Mouse (Mus musculus): Measurements from ENCODE around the gene Phykpl. TPM values are rescaled to one million over a fixed set of nuclear protein-coding genes. Genes with fewer than 3 reads are reported as not detected.

The Phykpl gene
- polyA plus RNA-seq, 1 experiment from 2014 or later = 11.0 TPM

DNA sequence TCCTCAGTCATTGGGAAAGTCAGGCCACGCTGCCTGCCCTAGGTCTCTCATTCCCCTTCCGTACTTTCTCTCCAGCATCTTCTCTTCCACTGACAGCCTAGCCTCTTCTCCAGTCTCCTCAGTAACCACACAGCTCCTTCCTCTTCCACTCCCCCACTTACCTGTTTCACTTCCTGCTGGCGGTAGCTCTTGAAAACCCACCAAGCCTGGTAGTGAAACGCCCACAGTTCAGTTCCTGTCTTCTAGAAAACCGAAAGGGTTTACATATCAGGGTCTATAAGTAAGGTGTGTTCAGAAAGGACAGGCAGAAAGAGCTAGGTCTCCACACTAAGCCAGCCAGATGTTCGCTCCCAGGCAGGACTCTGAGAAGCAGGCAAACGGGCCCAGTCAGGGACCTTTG lies 7.0 kb upstream of the Phykpl start:
- no peak overlapping the region for H3K4me3 ChIP-seq (ENCODE audit: low read depth, low read length)
- ATAC-seq (ENCODE audit: insufficient read depth, low FRiP score, low TSS enrichment) = no peak
- DNase-seq (ENCODE audit: low spot score) = no peak
- H3K27ac ChIP-seq (ENCODE audit: low read depth, low read length) = no peak overlapping the region
- 79% methylated on average over 7 of the region's 7 CpGs for WGBS
- no peaks in the 10 kb centered on the region for H3K4me1 ChIP-seq (ENCODE audit: control insufficient read depth, insufficient read depth, low read length)
- no peaks in the 10 kb centered on the region for H3K9me3 ChIP-seq (ENCODE audit: control insufficient read depth, low read length)
- H3K27me3 ChIP-seq (ENCODE audit: control insufficient read depth, insufficient read depth, low read length) = no peaks in the 10 kb centered on the region
- no peak overlapping the region for H3K4me2 ChIP-seq (ENCODE audit: low read depth)
- no peaks in the 10 kb centered on the region for H3K36me3 ChIP-seq (ENCODE audit: control insufficient read depth, insufficient read depth, low read length)
- H3K9ac ChIP-seq (ENCODE audit: low read length) = no peak overlapping the region

DNA sequence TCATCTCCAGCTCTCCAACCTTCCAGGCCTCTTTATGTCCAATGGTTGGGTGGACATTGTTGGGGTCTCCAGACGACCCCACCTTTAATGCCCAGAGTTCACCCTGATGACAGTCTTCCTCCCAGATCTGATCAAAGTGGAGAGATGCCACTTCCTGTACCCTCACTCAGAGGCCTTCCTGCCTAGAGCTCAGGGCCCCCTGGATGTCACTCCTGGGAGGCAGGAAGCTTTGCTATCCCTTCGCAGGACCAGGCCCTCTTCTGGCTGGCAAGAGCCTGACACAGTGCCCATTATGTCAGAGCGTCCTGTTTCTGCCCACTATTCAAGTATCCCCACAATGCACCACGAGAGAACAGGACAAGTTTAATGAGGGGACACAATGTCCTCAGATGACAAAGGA lies 5.5 kb upstream of the Phykpl start:
- Histone ChIP-seq H3K9ac (ENCODE audit: low read length) (no peak overlapping the region), H3K4me3 (ENCODE audit: low read depth, low read length) (no peak overlapping the region), H3K27me3 (ENCODE audit: control insufficient read depth, insufficient read depth, low read length) (no peaks in the 10 kb centered on the region), H3K4me1 (ENCODE audit: control insufficient read depth, insufficient read depth, low read length) (peaks cover 3% of the 10 kb centered on the region), H3K4me2 (ENCODE audit: low read depth) (no peak overlapping the region), H3K27ac (ENCODE audit: low read depth, low read length) (no peak overlapping the region), H3K36me3 (ENCODE audit: control insufficient read depth, insufficient read depth, low read length) (no peaks in the 10 kb centered on the region), H3K9me3 (ENCODE audit: control insufficient read depth, low read length) (no peaks in the 10 kb centered on the region)
- DNase-seq (ENCODE audit: low spot score) = no peak
- no peak for ATAC-seq (ENCODE audit: insufficient read depth, low FRiP score, low TSS enrichment)
- WGBS = 70% methylated on average over 4 of the region's 4 CpGs

DNA sequence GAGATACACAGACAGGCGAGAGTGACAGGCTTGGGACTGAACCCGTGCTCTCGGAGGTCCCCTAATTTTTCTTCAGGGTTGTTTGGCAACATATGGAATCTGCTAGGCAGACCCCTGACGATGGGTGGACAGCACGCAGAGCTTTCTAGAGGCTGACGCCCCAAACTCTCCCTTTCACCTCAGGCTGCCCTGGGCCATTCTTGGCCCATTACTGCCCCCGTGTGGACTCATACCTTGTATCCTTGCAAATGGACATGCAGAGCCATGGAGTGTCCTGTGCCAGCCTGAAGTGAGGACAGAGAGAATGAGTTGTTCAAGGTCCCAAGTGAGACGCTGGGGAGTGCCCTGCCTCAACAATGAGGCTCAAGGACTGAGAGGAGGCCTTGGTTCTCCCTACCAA lies 1.8 kb upstream of the Phykpl start:
- H3K9me3 ChIP-seq (ENCODE audit: control insufficient read depth, low read length) = no peaks in the 10 kb centered on the region
- ATAC-seq (ENCODE audit: insufficient read depth, low FRiP score, low TSS enrichment) (no peak), DNase-seq (ENCODE audit: low spot score) (peak; percentile 78)
- no peak overlapping the region for H3K4me3 ChIP-seq (ENCODE audit: low read depth, low read length)
- no peak overlapping the region for H3K27ac ChIP-seq (ENCODE audit: low read depth, low read length)
- H3K36me3 ChIP-seq (ENCODE audit: control insufficient read depth, insufficient read depth, low read length) = peaks cover 11% of the 10 kb centered on the region
- no peak overlapping the region for H3K9ac ChIP-seq (ENCODE audit: low read length)
- H3K27me3 ChIP-seq (ENCODE audit: control insufficient read depth, insufficient read depth, low read length) = no peaks in the 10 kb centered on the region
- H3K4me2 ChIP-seq (ENCODE audit: low read depth) = no peak overlapping the region
- peaks cover 8% of the 10 kb centered on the region for H3K4me1 ChIP-seq (ENCODE audit: control insufficient read depth, insufficient read depth, low read length)
- 25% methylated on average over 8 of the region's 8 CpGs for WGBS

DNA sequence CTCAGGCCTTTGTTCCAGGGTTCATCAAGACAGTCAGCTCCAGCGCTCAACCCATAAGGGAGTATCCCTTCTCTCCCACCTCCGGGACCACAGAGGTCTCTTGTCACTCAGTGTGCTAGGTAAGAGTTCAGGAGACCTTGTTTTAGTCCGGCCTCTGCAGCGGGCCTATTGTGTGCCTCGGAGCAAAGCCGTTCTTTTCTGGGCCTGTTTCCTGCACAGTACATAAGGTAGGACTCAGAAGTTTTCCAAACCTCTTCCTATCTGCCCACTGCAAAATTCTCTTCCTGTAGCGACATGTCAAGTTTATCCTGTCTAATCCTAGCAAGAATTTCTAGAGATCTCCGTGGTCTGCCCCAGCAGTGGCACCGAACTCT lies 513 bp upstream of the Phykpl start:
- 18% methylated on average over 9 of the region's 9 CpGs for WGBS
- peak overlapping the region; percentile 65 for H3K4me3 ChIP-seq (ENCODE audit: low read depth, low read length)
- DNase-seq (ENCODE audit: low spot score) = peak; percentile 33
- peak overlapping the region; percentile 89 for H3K27ac ChIP-seq (ENCODE audit: low read depth, low read length)
- peak overlapping the region; percentile 83 for H3K9ac ChIP-seq (ENCODE audit: low read length)
- peaks cover 14% of the 10 kb centered on the region for H3K36me3 ChIP-seq (ENCODE audit: control insufficient read depth, insufficient read depth, low read length)
- H3K4me1 ChIP-seq (ENCODE audit: control insufficient read depth, insufficient read depth, low read length) = peaks cover 8% of the 10 kb centered on the region
- no peaks in the 10 kb centered on the region for H3K27me3 ChIP-seq (ENCODE audit: control insufficient read depth, insufficient read depth, low read length)
- ATAC-seq (ENCODE audit: insufficient read depth, low FRiP score, low TSS enrichment) = peak; percentile 45
- H3K4me2 ChIP-seq (ENCODE audit: low read depth) = peak overlapping the region; percentile 88
- H3K9me3 ChIP-seq (ENCODE audit: control insufficient read depth, low read length) = no peaks in the 10 kb centered on the region

DNA sequence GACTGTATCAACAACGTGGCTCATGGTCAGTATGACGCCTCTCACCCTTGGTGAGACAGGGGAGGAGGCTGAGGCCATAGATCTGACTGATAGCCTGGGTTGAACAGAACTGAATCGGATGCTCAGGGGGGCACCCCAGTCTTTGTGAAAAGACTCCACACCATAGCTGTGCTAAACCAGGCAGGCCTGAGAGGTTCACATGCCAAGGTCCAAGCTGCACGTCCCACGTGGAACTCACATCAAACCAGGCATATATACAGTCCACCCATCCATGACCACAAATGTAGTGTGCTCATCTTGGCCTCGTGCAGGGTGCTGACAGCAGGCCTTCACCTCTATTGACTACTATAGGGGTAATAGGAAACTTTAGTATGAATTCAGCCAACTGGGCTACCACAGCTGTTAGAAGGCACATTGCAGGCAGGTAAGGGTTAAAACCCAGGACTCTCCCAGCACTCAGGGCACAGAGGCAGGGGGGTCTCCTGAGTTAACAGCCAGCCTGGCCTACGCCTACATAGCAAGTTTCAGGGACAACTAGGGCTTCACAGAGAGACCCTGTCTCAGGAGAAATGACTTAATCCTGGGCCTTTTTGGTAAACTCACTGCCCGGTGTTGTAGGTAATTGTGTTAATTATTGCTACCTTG lies 1.2 kb downstream of the Phykpl start:
- DNase-seq (ENCODE audit: low spot score) (no peak), ATAC-seq (ENCODE audit: insufficient read depth, low FRiP score, low TSS enrichment) (peak; percentile 5; the same call in 1 of the 2 replicates)
- WGBS = 71% methylated on average over 8 of the region's 8 CpGs

DNA sequence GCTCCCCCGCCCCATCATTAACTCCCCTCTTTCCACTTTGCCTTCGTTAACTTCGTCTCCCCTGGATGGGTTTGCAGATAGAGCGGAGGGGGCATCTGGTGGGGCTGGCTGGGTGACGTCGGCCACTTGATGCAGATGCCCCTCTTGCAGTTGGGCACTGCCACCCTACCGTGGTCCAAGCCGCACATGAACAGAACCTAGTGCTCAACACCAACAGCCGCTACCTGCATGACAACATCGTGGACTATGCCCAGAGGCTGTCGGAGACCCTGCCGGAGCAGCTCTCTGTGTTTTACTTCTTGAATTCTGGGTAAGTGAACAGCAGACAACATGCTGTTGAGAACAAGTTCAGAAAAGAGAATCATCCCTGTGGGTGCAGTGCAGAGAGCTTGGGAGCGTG lies 1.9 kb downstream of the Phykpl start:
- DNase-seq (ENCODE audit: low spot score) = no peak
- no peaks in the 10 kb centered on the region for H3K9me3 ChIP-seq (ENCODE audit: control insufficient read depth, low read length)
- H3K9ac ChIP-seq (ENCODE audit: low read length) = no peak overlapping the region
- no peak overlapping the region for H3K4me3 ChIP-seq (ENCODE audit: low read depth, low read length)
- peaks cover 8% of the 10 kb centered on the region for H3K4me1 ChIP-seq (ENCODE audit: control insufficient read depth, insufficient read depth, low read length)
- no peaks in the 10 kb centered on the region for H3K27me3 ChIP-seq (ENCODE audit: control insufficient read depth, insufficient read depth, low read length)
- H3K27ac ChIP-seq (ENCODE audit: low read depth, low read length) = no peak overlapping the region
- H3K36me3 ChIP-seq (ENCODE audit: control insufficient read depth, insufficient read depth, low read length) = peaks cover 31% of the 10 kb centered on the region
- no peak overlapping the region for H3K4me2 ChIP-seq (ENCODE audit: low read depth)
- no peak for ATAC-seq (ENCODE audit: insufficient read depth, low FRiP score, low TSS enrichment)
- WGBS = 94% methylated on average over 13 of the region's 13 CpGs

More for the DNA sequence above, 1.2 kb downstream of the Phykpl start:
- Histone ChIP-seq H3K27ac (ENCODE audit: low read depth, low read length) (no peak overlapping the region), H3K4me1 (ENCODE audit: control insufficient read depth, insufficient read depth, low read length) (peaks cover 8% of the 10 kb centered on the region), H3K36me3 (ENCODE audit: control insufficient read depth, insufficient read depth, low read length) (peaks cover 27% of the 10 kb centered on the region), H3K4me2 (ENCODE audit: low read depth) (peak overlapping the region; percentile 88), H3K9ac (ENCODE audit: low read length) (peak overlapping the region; percentile 11; the same call in 1 of the 2 replicates), H3K9me3 (ENCODE audit: control insufficient read depth, low read length) (no peaks in the 10 kb centered on the region), H3K27me3 (ENCODE audit: control insufficient read depth, insufficient read depth, low read length) (no peaks in the 10 kb centered on the region), H3K4me3 (ENCODE audit: low read depth, low read length) (no peak overlapping the region)

DNA sequence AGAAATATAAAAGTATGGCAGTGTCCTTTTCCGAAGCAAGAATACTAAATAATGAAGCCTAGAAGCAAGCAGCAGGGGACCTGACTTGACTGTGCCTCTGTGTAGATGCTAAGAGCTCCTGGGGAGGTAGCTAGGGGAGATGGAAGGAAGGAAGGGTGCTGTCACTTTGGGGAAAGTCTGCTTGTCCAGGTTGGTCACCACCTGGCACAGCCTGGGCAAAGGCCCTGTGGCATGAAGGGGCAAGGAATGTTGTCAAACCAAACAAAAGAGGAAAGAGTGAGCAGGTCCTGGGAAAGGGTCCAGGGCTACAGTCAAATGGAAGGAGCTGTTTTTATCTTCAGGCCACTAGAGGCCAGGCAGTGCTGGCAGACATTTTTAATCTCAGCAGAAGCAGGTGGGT lies 2.5 kb downstream of the Phykpl start:
- no peak for DNase-seq (ENCODE audit: low spot score)
- no peaks in the 10 kb centered on the region for H3K9me3 ChIP-seq (ENCODE audit: control insufficient read depth, low read length)
- no peak overlapping the region for H3K27ac ChIP-seq (ENCODE audit: low read depth, low read length)
- H3K4me2 ChIP-seq (ENCODE audit: low read depth) = no peak overlapping the region
- H3K36me3 ChIP-seq (ENCODE audit: control insufficient read depth, insufficient read depth, low read length) = peaks cover 35% of the 10 kb centered on the region
- WGBS = 98% methylated on average over 1 of the region's 1 CpGs
- no peak for ATAC-seq (ENCODE audit: insufficient read depth, low FRiP score, low TSS enrichment)
- no peak overlapping the region for H3K9ac ChIP-seq (ENCODE audit: low read length)
- H3K4me3 ChIP-seq (ENCODE audit: low read depth, low read length) = no peak overlapping the region
- no peaks in the 10 kb centered on the region for H3K27me3 ChIP-seq (ENCODE audit: control insufficient read depth, insufficient read depth, low read length)
- peaks cover 8% of the 10 kb centered on the region for H3K4me1 ChIP-seq (ENCODE audit: control insufficient read depth, insufficient read depth, low read length)

DNA sequence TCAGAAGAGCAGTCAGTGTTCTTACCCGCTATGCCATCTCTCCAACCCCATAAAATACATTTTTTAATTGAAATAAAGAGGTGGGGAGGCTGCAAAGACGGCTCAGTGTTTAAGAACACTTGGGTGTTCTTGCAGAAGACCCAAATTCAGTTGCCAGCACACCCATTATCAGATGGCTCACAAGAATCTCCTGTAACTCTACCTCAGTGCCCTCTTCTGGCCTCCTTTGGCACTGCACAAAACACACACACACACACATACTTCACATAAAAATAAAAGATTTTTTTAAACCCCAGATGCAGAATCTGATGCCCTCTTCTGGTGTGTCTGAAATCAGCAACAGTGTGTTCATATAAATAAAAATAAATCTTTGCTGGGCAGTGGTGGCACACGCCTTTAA lies 4.3 kb downstream of the Phykpl start:
- H3K27me3 ChIP-seq (ENCODE audit: control insufficient read depth, insufficient read depth, low read length) = no peaks in the 10 kb centered on the region
- ATAC-seq (ENCODE audit: insufficient read depth, low FRiP score, low TSS enrichment) = no peak
- 96% methylated on average over 3 of the region's 3 CpGs for WGBS
- no peak overlapping the region for H3K27ac ChIP-seq (ENCODE audit: low read depth, low read length)
- peaks cover 45% of the 10 kb centered on the region for H3K36me3 ChIP-seq (ENCODE audit: control insufficient read depth, insufficient read depth, low read length)
- peaks cover 7% of the 10 kb centered on the region for H3K4me1 ChIP-seq (ENCODE audit: control insufficient read depth, insufficient read depth, low read length)
- DNase-seq (ENCODE audit: low spot score) = no peak
- H3K9ac ChIP-seq (ENCODE audit: low read length) = no peak overlapping the region
- no peak overlapping the region for H3K4me2 ChIP-seq (ENCODE audit: low read depth)
- no peak overlapping the region for H3K4me3 ChIP-seq (ENCODE audit: low read depth, low read length)
- no peaks in the 10 kb centered on the region for H3K9me3 ChIP-seq (ENCODE audit: control insufficient read depth, low read length)

DNA sequence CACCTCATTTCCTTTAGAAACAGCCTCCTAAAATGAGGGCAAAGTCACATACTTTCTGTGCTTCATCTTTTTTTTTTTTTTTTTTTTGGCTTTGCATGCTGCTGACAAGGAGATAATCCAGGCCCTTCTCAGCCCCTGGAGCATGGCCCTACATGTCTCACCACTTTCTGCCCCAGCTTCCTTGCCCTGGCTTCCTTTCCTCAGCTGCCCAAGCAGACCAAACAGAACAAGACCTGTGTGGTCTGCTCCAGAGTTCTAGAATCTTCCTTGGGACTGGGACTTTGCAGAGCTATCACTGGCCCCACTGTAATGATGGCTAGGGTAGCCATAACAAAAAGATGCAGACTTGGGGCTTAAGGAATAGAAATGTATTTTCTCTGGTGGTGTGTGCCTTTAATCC lies 5.4 kb downstream of the Phykpl start:
- H3K4me3 ChIP-seq (ENCODE audit: low read depth, low read length) = no peak overlapping the region
- ATAC-seq (ENCODE audit: insufficient read depth, low FRiP score, low TSS enrichment) = no peak
- peaks cover 2% of the 10 kb centered on the region; the same call in 1 of the 2 replicates for H3K4me1 ChIP-seq (ENCODE audit: control insufficient read depth, insufficient read depth, low read length)
- no peak overlapping the region for H3K27ac ChIP-seq (ENCODE audit: low read depth, low read length)
- no peaks in the 10 kb centered on the region for H3K9me3 ChIP-seq (ENCODE audit: control insufficient read depth, low read length)
- DNase-seq (ENCODE audit: low spot score) = no peak
- no peak overlapping the region for H3K9ac ChIP-seq (ENCODE audit: low read length)
- no peak overlapping the region for H3K4me2 ChIP-seq (ENCODE audit: low read depth)
- H3K27me3 ChIP-seq (ENCODE audit: control insufficient read depth, insufficient read depth, low read length) = no peaks in the 10 kb centered on the region
- peaks cover 48% of the 10 kb centered on the region for H3K36me3 ChIP-seq (ENCODE audit: control insufficient read depth, insufficient read depth, low read length)
